Mouse (Mus musculus) cerebellum, adult 9-10 months (tissue): ENCODE data around the gene Aanat.

Experiments used
- DNase-seq: peaks from one replicate; pipeline ENCODE4 v3.0.0; 2022

Gene Aanat

GRCm38 (mm10) chr11:116586310-116586709 lies at the start of gene Aanat:
Aanat (plus strand) TSS chr11:116586432.
- no peak for DNase-seq

GRCm38 (mm10) chr11:116536685-116537084 lies 49.5 kb upstream of the Aanat start:
- no peak for DNase-seq

- no peak for DNase-seq
Measured at GRCm38 (mm10) chr11:116537388-116537787, 48.8 kb upstream of the Aanat start.

GRCm38 (mm10) chr11:116538142-116538735 lies 48.0 kb upstream of the Aanat start:
- DNase-seq: no peak

GRCm38 (mm10) chr11:116541183-116541582 lies 45.0 kb upstream of the Aanat start:
- DNase-seq: no peak

- DNase-seq: no peak
Measured at GRCm38 (mm10) chr11:116543110-116543509, 43.1 kb upstream of the Aanat start.

GRCm38 (mm10) chr11:116547296-116548060 lies 38.8 kb upstream of the Aanat start:
- DNase-seq: no peak

GRCm38 (mm10) chr11:116548780-116549179 lies 37.5 kb upstream of the Aanat start:
- DNase-seq: no peak

GRCm38 (mm10) chr11:116549273-116550038 lies 36.8 kb upstream of the Aanat start:
- DNase-seq: no peak

- DNase-seq: no peak
Measured at GRCm38 (mm10) chr11:116550748-116551147, 35.5 kb upstream of the Aanat start.

GRCm38 (mm10) chr11:116552194-116552593 lies 34.0 kb upstream of the Aanat start:
- DNase-seq: no peak

GRCm38 (mm10) chr11:116554171-116554878 lies 31.9 kb upstream of the Aanat start:
- DNase-seq: peak; percentile 62

- no peak for DNase-seq
Measured at GRCm38 (mm10) chr11:116555572-116555971, 30.7 kb upstream of the Aanat start.

GRCm38 (mm10) chr11:116556308-116556707 lies 29.9 kb upstream of the Aanat start:
- no peak for DNase-seq

GRCm38 (mm10) chr11:116565283-116566041 lies 20.8 kb upstream of the Aanat start:
- no peak for DNase-seq

- DNase-seq: no peak
Measured at GRCm38 (mm10) chr11:116567531-116567930, 18.7 kb upstream of the Aanat start.

- DNase-seq: no peak
Measured at GRCm38 (mm10) chr11:116570821-116571220, 15.4 kb upstream of the Aanat start.

- DNase-seq: no peak
Measured at GRCm38 (mm10) chr11:116571767-116572679, 14.2 kb upstream of the Aanat start.

GRCm38 (mm10) chr11:116572756-116573543 lies 13.3 kb upstream of the Aanat start:
- DNase-seq: no peak

- DNase-seq: no peak
Measured at GRCm38 (mm10) chr11:116574486-116574885, 11.7 kb upstream of the Aanat start.
